16 mouse cellular contexts compared by ENCODE assay signal in the genomic region with DNA sequence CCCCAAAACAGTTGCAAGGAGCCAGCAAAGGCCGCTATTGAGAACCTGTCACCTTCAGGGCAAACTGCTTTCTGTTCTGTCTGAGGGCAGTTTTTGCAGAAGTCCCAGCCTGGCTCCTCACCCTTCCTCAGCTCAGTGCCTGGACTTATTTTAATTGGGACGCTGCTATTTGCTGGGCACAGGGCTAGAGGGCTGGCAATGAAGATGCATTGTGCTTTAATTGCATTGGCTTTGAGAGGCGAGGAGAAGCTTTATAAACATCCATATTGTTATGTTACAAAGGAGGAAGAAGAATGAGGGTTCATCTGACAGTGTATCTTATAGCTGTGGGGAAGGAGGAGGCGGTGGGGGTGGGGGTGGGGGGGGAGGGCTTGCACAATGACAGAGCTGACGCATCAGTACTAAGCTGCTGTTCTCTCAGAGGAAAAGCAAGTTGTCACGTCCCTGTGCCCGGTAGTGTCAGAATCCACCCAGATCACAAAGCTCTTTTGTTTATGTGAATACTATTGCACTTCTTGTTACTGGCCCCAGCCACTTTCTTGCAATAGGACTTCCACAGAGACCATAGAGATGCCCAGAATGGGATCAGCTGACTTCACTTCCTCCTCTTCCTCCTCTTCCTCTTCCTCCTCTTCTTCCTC. TPM values are rescaled to one million over a fixed set of nuclear protein-coding genes. Genes with fewer than 3 reads are reported as not detected.
DNase-seq lines count a peak whose midpoint lies in the region; ATAC-seq and TF ChIP-seq lines count a peak whose summit lies in the region.
"Had no signal": no experiment of that assay in that cellular context is flagged by ENCODE, and none has a peak within 500 bp of the region (broad histone marks: within the 10 kb centered on the region; RNA-seq: fewer than 3 reads in every experiment).

No protein-coding gene starts in this region.

- 28% methylated on average over 7 of the region's 7 CpGs for WGBS in lung, postnatal 0 days
- 28% methylated on average over 7 of the region's 7 CpGs for WGBS in lung, adult 2 months

- no peaks in the 10 kb centered on the region for H3K27me3 ChIP-seq in lung, postnatal 0 days (replicated peaks; ENCODE audit: insufficient read depth, low read length)

- ATAC-seq in lung, postnatal 0 days = peak; percentile 46
- ATAC-seq in monocyte, adult 5-6 weeks (replicated peaks; ENCODE audit: insufficient number of reproducible peaks, low FRiP score, low TSS enrichment, poor library complexity, severe bottlenecking) = peak; percentile 52
- ATAC-seq: hindbrain, postnatal 0 days had no signal

- no peak overlapping the region for H3K4me3 ChIP-seq in lung, postnatal 0 days (ENCODE audit: low read depth, low read length)
- H3K4me3 ChIP-seq in lung, adult 2 months (replicated peaks; ENCODE audit: extremely low read depth, low read depth, low read length) = no peak overlapping the region
- H3K4me3 ChIP-seq: limb, embryonic 12.5 days had no signal

- no peak overlapping the region for H3K4me2 ChIP-seq in lung, postnatal 0 days (replicated peaks; ENCODE audit: low read depth, low read length)
- H3K4me2 ChIP-seq: limb, embryonic 12.5 days had no signal

- no peak for TF ChIP-seq POLR2A in lung, adult 2 months (IDR thresholded peaks at IDR 0.05; ENCODE audit: borderline replicate concordance, extremely low read depth, low read depth, low read length)
- no peak for TF ChIP-seq POLR2A in brain, embryonic 14.5 days (IDR thresholded peaks at IDR 0.05; ENCODE audit: borderline replicate concordance, extremely low read depth, insufficient read depth, insufficient read length, poor library complexity, severe bottlenecking)

- H3K4me1 ChIP-seq in lung, postnatal 0 days (ENCODE audit: insufficient read depth, low read depth, low read length) = peaks cover 4% of the 10 kb centered on the region; the same call in 1 of the 2 replicates
- no peaks in the 10 kb centered on the region for H3K4me1 ChIP-seq in lung, adult 2 months (ENCODE audit: control insufficient read depth, insufficient read depth, low read length)

- no peak overlapping the region for H3K9ac ChIP-seq in lung, postnatal 0 days (replicated peaks; ENCODE audit: low read depth)
- H3K9ac ChIP-seq: limb, embryonic 12.5 days had no signal

- H3K9me3 ChIP-seq in lung, postnatal 0 days (ENCODE audit: low read length) = no peaks in the 10 kb centered on the region

- TF ChIP-seq EP300 in lung, postnatal 0 days (IDR thresholded peaks at IDR 0.05) = no peak

- H3K27ac ChIP-seq in lung, postnatal 0 days (ENCODE audit: low read length) = no peak overlapping the region
- H3K27ac ChIP-seq: hindbrain, postnatal 0 days; limb, embryonic 12.5 days had no signal

- H3K36me3 ChIP-seq in lung, postnatal 0 days (ENCODE audit: insufficient read depth, low read length) = no peaks in the 10 kb centered on the region
- H3K36me3 ChIP-seq: limb, embryonic 12.5 days had no signal

- peak; percentile 18 for DNase-seq in cerebellum, adult 9-11 months
- DNase-seq in cerebellum, postnatal 36 days = no peak
- peak; percentile 59 for DNase-seq in lung, postnatal 0 days (ENCODE audit: low spot score)
- DNase-seq in lung, adult 2 months = no peak
- DNase-seq in brain, embryonic 14.5 days (ENCODE audit: low read depth) = peak; percentile 69
- no peak for DNase-seq in c-Kit-positive CD71-positive TER-119-positive erythroid progenitor cells, embryonic 14.5 days (ENCODE audit: low spot score)
- no peak for DNase-seq in right cerebral cortex, postnatal 14 days
- DNase-seq: adrenal gland, adult 8-10 months; cerebellum, postnatal 10 days; gastrocnemius, postnatal 10 days; kidney, postnatal 14 days; spleen, adult 18-20 months; thymus, adult 2 months had no signal

- TF ChIP-seq CTCF in lung, postnatal 0 days (IDR thresholded peaks at IDR 0.05) = no peak
- no peak for TF ChIP-seq CTCF in lung, adult 2 months (IDR thresholded peaks at IDR 0.05; ENCODE audit: insufficient read depth, low read length)
- TF ChIP-seq CTCF in brain, embryonic 14.5 days (IDR thresholded peaks at IDR 0.05; ENCODE audit: borderline replicate concordance, extremely low read depth, insufficient read depth, insufficient read length) = no peak

RNA-seq across cellular contexts. Expression of a gene that starts 0.8 kb away (rescaled TPM):
- polyA plus RNA-seq in lung, postnatal 0 days (2015; fragmentation: Nextera tagmentation; extraction: Ambion mirVana) = 4.1 and 4.8 TPM in 2 replicates
- 3.4 and 5.4 TPM in 2 replicates for polyA plus RNA-seq in lung, adult 2 months (2012; rRNA removed)
- polyA plus RNA-seq in brain, embryonic 14.5 days (2012; rRNA removed) = 13.1 and 16.3 TPM in 2 replicates
- 13.4 to 29.4 TPM (median 21.3 TPM) in 3 replicates for total RNA-seq in monocyte, adult 5-6 weeks (2017)

Comparison
In these comparisons a context has a peak if more than half of its experiments do, and no peak if none do; other contexts are left out.
1. DNase-seq: peak in cerebellum, adult 9-11 months (single experiment), lung, postnatal 0 days (single experiment) and brain, embryonic 14.5 days (single experiment); none in cerebellum, postnatal 36 days (0 of 2), lung, adult 2 months (single experiment), c-Kit-positive CD71-positive TER-119-positive erythroid progenitor cells, embryonic 14.5 days (single experiment) and right cerebral cortex, postnatal 14 days (single experiment).